Mouse (Mus musculus): Measurements from ENCODE around the gene Ccdc85c. TPM values are rescaled to one million over a fixed set of nuclear protein-coding genes. Genes with fewer than 3 reads are reported as not detected.

The Ccdc85c gene
- total RNA-seq, 2 experiments from 2014 or later: 60.2 to 64.1 TPM

DNA sequence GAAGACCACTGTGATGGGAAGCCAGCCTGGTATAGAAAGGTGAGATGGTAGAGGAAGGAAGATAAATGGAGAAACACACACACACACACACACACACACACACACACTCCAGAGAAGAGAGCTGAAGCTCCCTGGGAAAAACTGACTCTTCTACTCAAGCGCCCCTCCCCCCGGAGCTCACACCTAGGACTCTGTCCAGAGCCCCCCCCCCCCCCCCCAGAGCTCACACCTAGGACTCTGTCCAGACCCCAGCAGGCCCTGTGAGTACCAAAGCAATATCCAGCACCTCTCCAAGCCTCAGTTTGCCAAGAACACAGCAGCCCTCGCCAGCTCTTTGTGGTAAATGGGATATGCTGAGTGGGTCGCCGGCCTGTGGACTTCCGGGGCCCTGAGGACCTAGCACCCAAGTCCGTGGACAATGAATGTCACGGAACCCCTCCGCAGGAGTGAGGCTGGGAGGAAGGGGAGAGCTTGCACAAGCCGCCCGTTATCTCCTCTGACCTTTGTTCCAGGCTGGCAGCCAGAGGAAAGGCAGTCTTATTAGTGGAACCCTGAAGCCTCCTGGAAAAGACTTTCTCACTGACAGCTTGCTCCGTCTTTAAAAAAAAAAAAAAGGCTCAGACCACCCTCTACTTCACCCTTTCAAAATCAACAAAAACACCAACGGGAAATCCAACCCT is 4.8 kb downstream of the Ccdc85c start:
- DNase-seq: no peak
- intact Hi-C loops (cut with DNase I): loop anchor here (5.0 kb wide), 1 partner anchor 63 kb away; no protein-coding TSS in a partner anchor

GRCm38 (mm10) chr12:108269699-108270098 is 5.5 kb downstream of the Ccdc85c start:
- no peak for DNase-seq
- intact Hi-C loops (cut with DNase I): loop anchor here (5.0 kb wide), 1 partner anchor 62 kb away; no protein-coding TSS in a partner anchor

- intact Hi-C loops (cut with DNase I): no loop called here
- DNase-seq: no peak
These were observed 6.3 kb downstream of the Ccdc85c start for GRCm38 (mm10) chr12:108268970-108269369.

DNA sequence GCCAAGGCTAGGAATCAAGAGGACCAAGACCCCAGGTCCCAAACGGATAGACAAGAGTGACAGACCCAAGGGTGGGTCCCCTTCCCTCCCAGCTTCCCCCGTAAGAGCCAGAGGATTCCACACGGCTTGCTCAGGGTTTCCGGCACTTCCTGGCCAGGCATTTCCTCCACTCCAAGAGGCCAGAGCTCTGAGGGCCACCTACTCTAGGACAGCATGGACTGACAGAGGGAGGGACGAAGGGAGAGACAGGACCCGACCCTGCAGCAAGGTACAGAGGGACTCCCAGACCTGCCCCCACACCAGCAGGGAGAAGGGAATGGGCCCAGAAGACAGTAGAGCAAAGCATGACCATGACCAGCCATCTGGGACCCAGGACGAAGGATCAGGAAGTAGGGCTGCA is 7.6 kb downstream of the Ccdc85c start:
- intact Hi-C loops (cut with DNase I): no loop called here
- no peak for DNase-seq

GRCm38 (mm10) chr12:108265831-108266619 is 9.2 kb downstream of the Ccdc85c start:
- intact Hi-C loops (cut with DNase I): no loop called here

GRCm38 (mm10) chr12:108264918-108265317 is 10.3 kb downstream of the Ccdc85c start:
- no peak for DNase-seq
- intact Hi-C loops (cut with DNase I): no loop called here

More at GRCm38 (mm10) chr12:108265831-108266619, 9.2 kb downstream of the Ccdc85c start:
- peak; percentile 54 for DNase-seq

DNA sequence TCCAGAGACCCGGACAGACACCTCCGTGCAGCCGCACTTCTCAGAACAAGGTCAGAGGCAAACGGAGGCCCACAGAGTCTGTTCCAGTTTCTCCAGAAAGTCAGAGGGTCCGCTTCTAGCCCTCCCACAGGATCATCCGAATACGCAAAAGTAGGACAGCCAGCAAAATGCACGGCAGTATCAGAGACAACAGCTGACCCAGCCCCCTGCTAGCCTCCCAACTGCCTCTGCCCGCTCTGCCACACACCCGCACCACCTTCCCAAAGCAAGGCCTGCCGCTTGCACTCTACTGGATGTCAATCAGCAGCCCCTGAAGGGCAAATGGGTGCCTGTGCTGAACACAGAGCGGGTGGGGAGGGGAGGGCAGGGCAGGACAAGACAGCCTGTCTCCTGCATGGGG is 14.3 kb downstream of the Ccdc85c start:
- no peak for DNase-seq

DNA sequence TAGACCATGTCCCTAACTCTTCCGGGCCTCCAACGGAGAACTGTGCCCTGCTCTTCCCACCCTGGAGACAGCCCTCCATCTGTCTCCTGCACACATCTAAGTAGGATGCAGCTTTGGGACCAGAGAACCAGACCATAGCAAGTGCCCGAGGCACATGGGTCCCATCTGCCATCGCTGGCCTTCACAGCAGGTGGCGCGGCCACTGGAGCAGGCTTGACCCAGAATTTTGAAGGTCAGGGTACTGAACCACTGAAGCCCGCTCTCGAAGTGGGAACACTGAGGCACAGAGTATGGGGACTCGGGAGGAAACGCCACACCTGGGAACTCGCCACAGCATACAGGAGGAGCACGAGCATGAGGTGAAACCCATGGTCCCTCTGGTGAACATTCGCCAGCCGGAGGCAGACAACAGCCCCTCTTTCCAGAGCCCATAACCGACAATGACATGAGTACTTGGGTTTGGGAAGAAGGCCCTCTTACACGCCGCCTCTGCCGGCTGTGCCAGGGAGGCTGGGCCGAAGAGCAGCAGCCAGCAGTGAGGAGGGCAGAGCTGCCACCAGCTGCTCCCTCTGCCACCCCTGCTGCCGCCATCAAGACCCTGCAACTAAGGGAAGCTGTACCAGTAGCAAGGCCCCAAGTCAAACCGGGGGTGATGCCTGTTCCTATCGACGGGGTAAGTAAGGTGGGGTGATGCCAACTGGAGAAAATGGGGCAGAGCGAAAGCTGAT is 15.7 kb downstream of the Ccdc85c start:
- intact Hi-C loops (cut with DNase I): no loop called here
- peak; percentile 68 for DNase-seq

More for the DNA sequence above, 14.3 kb downstream of the Ccdc85c start:
- intact Hi-C loops (cut with DNase I): no loop called here

DNA sequence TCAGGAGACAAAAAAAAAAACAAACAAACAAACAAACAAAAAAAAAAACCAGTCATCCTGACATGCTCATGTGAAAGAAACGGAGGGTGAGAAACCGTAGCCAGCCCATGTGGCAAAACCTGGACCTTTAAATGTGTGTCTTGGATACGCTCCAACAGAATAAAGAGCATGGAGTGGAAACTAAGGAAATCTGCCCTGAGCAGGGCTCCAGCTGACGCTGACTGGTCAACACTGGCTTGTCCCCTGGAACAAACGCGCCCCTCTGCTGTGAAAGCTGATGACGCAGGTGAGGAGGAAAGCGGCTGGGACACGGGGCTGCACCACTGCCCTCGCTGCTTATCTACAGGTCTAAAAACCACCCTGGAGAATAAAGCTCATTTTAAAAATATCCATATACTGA is 18.5 kb downstream of the Ccdc85c start:
- intact Hi-C loops (cut with DNase I): no loop called here
- no peak for DNase-seq

- intact Hi-C loops (cut with DNase I): no loop called here
- DNase-seq: no peak
These were observed 19.3 kb downstream of the Ccdc85c start for GRCm38 (mm10) chr12:108255960-108256359.

DNA sequence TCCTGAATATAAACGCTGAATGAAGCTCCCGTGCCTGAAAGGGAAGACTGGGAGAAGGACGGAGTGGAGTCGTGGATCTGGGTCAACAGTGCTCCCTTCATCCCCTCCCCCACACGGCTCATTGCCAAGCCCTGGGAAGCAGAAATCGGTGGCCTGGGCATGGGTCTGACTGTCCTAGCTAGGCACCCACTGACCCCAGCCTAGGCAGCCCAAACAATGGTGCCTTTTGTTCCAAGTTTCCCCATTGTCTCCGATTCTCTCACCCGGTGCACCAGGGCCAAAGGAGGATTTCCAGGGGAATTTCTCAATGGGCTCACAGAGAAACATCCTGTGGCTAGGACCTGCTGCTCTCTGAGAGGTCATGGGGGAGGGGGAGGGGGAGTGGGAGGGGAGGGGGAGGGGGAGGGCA is 19.7 kb downstream of the Ccdc85c start:
- intact Hi-C loops (cut with DNase I): no loop called here

GRCm38 (mm10) chr12:108253042-108253441 is 22.2 kb downstream of the Ccdc85c start:
- DNase-seq: no peak
- intact Hi-C loops (cut with DNase I): no loop called here

More for the DNA sequence above, 19.7 kb downstream of the Ccdc85c start:
- peak; percentile 67 for DNase-seq

DNA sequence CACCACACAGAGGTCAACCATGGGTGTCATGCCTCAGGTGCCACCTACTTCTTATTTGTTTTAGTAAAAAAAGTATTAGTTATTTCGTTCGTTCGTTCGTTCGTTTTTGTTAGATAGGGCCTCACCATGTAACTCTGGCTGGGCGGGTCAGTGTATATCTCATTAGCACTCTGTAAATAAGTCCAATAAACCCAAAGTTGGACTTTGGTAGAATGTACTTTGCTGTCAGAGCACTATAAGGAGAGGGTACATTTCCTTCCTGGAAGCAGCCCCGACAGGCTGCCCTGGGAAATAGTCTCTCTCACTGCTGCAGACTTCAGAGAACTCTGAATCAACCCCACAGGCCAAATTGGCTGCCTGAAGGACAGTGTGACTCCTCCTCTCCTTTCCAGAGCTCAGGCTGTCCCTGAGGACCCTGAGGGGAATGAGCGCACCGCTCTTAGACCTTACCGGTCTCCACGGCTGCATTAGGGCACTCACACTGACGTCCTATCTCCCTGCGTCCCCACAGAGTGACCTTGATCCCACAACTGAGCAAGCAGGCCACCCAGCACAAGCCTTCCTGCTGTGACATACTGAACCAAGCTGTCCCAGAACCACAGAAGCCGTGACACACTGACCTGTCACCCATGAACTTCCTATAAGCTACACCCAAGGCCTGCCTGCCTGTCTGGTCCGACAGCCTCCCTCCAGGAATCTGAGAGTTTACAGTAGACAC is 23.2 kb downstream of the Ccdc85c start:
- intact Hi-C loops (cut with DNase I): no loop called here
- no peak for DNase-seq

DNA sequence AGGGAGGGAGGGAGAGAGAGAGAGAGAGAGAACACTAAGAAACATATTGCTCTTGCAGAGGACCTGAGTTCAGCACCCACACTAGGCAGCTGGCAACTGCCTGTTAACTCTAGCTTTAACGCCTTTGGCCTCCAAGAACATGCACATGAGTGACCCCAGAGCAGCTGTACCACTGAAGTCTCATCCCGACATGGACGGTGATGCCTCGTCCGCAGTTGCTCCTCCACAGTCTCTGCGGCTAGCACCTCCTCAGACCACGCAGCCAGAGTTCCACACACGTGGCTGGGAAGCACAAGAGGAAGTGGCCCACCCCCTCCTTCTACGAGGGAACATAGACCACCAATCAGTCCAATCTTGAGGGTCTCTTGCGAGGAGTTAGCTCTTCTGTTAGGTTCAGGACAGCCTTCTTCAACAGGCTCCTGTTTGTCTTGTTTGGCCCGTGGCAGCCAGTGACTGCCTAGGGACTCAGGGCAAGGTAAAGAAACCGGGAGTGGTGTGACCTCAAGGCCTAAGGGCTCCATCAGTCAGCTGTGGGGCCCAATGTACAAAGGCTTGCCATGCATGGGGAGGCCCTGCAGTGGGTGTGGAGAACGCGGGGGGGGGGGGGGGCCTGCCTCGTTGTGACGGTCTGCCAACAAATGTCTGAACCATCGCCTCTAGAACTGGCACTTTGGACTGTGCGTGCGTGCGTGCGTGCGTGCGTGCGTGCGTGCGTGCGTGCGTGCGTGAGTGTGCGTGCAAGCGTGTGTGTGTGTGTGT is 24.0 kb downstream of the Ccdc85c start:
- intact Hi-C loops (cut with DNase I): no loop called here
- no peak for DNase-seq

- intact Hi-C loops (cut with DNase I): no loop called here
- peak; percentile 66 for DNase-seq
These were observed 25.7 kb downstream of the Ccdc85c start for GRCm38 (mm10) chr12:108249522-108249921.

- intact Hi-C loops (cut with DNase I): no loop called here
- no peak for DNase-seq
These were observed 26.2 kb downstream of the Ccdc85c start for GRCm38 (mm10) chr12:108249019-108249418.

- peak; percentile 49 for DNase-seq
- intact Hi-C loops (cut with DNase I): no loop called here
These were observed 28.3 kb downstream of the Ccdc85c start for GRCm38 (mm10) chr12:108246759-108247500.

DNA sequence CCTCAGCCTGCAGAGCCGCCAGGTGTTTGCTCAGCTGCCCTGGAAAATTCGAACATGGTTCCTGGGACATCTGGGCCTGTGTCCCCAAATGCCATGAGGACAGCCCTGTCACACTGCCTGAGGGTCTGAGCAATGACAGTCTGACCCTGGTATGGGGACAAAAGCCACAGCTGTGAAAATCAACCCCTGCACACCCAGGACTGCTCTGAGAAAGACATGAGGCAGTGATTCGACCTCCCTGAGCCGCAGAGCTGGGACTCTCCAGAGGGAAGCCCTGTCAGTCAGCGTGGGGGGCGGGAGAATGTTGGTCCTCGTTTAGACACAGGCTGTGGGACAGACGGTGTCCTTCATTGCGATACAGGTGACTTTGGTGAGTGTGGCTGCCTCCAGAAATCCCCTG is 29.6 kb downstream of the Ccdc85c start:
- no peak for DNase-seq

DNA sequence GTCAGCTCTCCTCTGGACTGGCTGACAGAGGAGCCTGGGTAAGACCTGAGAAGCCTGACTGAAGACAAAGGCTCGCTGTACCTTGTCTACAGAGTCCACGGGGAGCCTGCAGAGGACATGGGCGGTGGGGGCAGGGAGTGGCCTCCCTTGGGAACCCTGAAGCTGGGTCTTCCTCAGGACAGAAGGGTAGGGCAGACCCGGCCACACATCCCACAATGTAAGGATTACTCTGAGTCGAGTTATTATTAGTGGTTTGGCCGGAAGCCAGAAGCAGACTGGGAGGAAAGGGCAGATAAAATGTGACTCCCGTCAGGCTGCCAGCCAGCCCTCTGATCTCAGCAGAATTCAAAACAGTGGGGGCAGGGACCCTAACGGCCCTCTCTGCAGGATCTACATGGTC is 30.4 kb downstream of the Ccdc85c start:
- peak; percentile 70 for DNase-seq
- intact Hi-C loops (cut with DNase I): no loop called here

More for the DNA sequence above, 29.6 kb downstream of the Ccdc85c start:
- intact Hi-C loops (cut with DNase I): no loop called here
